Mouse (Mus musculus) ES-Bruce4 (cell line): ENCODE data around the gene L1cam. TPM values are rescaled to one million over a fixed set of nuclear protein-coding genes. Genes with fewer than 3 reads are reported as not detected.

Experiments
- H3K27ac ChIP-seq: 2 replicates; pipeline ENCODE4 v1.5.1; 2012; ENCODE audit warnings: low read length, inconsistent platforms; ENCODE audit not compliant: insufficient read depth
- H3K27me3 ChIP-seq: 2 replicates; pipeline ENCODE4 v1.6.1; 2012; ENCODE audit warnings: mild to moderate bottlenecking, low read length, inconsistent platforms; ENCODE audit not compliant: control insufficient read depth, poor library complexity, insufficient read depth, severe bottlenecking
- H3K36me3 ChIP-seq: 2 replicates; pipeline ENCODE4 v1.6.1; 2012; ENCODE audit warnings: inconsistent platforms, mild to moderate bottlenecking, low read length, moderate library complexity; ENCODE audit not compliant: control insufficient read depth, poor library complexity, insufficient read depth, severe bottlenecking
- H3K4me1 ChIP-seq: one replicate; pipeline ENCODE4 v1.8.1; 2011; ENCODE audit warnings: low read length; ENCODE audit not compliant: control insufficient read depth, insufficient read depth
- H3K4me3 ChIP-seq: 2 replicates; pipeline ENCODE4 v1.5.1; 2011; ENCODE audit warnings: low read depth, mild to moderate bottlenecking, low read length
- H3K9ac ChIP-seq: 2 replicates; pipeline ENCODE4 v1.6.1; 2012; ENCODE audit warnings: low read depth, mild to moderate bottlenecking, inconsistent platforms; ENCODE audit not compliant: poor library complexity, severe bottlenecking
- H3K9me3 ChIP-seq: replicated peaks from 2 replicates; pipeline ENCODE4 v1.6.1; 2012; ENCODE audit warnings: mild to moderate bottlenecking, low read length, inconsistent platforms; ENCODE audit not compliant: control insufficient read depth, poor library complexity, insufficient read depth, severe bottlenecking
- CTCF ChIP-seq: IDR thresholded peaks from one replicate; pipeline ENCODE4 v1.8.1; 2011; ENCODE audit warnings: low read depth, low read length
- EP300 ChIP-seq: IDR thresholded peaks from 2 replicates; pipeline ENCODE4 v1.6.1; 2011; ENCODE audit warnings: low read depth, low read length; ENCODE audit not compliant: insufficient read depth
- POLR2A ChIP-seq: IDR thresholded peaks from one replicate; pipeline ENCODE4 v1.8.1; 2011; ENCODE audit warnings: low read length; ENCODE audit not compliant: insufficient read depth
- polyA plus RNA-seq: library from polyadenylated mRNA; stranded (reverse); fragments of >200 nt; gene quantifications from 2 replicates; pipeline ENCODE4 v1.2.4, GENCODE M21; 2011; ENCODE audit warnings: low read depth; ENCODE audit not compliant: missing spikeins, insufficient read depth, insufficient read length

Gene L1cam
- polyA plus RNA-seq, 1 experiment = 3.4 TPM

GRCm38 (mm10) chrX:73871956-73872355 lies 23.9 kb downstream of the L1cam start:
- no peak overlapping the region for H3K4me3 ChIP-seq
- TF ChIP-seq EP300 = no peak
- TF ChIP-seq POLR2A = no peak
- no peak for TF ChIP-seq CTCF
- H3K9me3 ChIP-seq = no peaks in the 10 kb centered on the region
- H3K27ac ChIP-seq = no peak overlapping the region
- no peak overlapping the region for H3K9ac ChIP-seq
- no peaks in the 10 kb centered on the region for H3K27me3 ChIP-seq
- H3K36me3 ChIP-seq = no peaks in the 10 kb centered on the region
- H3K4me1 ChIP-seq = no peaks in the 10 kb centered on the region

GRCm38 (mm10) chrX:73871474-73871873 lies 24.4 kb downstream of the L1cam start:
- no peaks in the 10 kb centered on the region for H3K9me3 ChIP-seq
- H3K4me3 ChIP-seq = no peak overlapping the region
- H3K27ac ChIP-seq = no peak overlapping the region
- H3K27me3 ChIP-seq = no peaks in the 10 kb centered on the region
- TF ChIP-seq EP300 (no peak), POLR2A (no peak), CTCF (no peak)
- H3K4me1 ChIP-seq = no peaks in the 10 kb centered on the region
- no peak overlapping the region for H3K9ac ChIP-seq
- H3K36me3 ChIP-seq = no peaks in the 10 kb centered on the region

GRCm38 (mm10) chrX:73869334-73869733 lies 26.6 kb downstream of the L1cam start:
- H3K9ac ChIP-seq = no peak overlapping the region
- TF ChIP-seq EP300 (no peak), CTCF (no peak), POLR2A (no peak)
- no peak overlapping the region for H3K4me3 ChIP-seq
- no peak overlapping the region for H3K27ac ChIP-seq
- H3K4me1 ChIP-seq = no peaks in the 10 kb centered on the region
- no peaks in the 10 kb centered on the region for H3K27me3 ChIP-seq
- no peaks in the 10 kb centered on the region for H3K9me3 ChIP-seq
- no peaks in the 10 kb centered on the region for H3K36me3 ChIP-seq

DNA sequence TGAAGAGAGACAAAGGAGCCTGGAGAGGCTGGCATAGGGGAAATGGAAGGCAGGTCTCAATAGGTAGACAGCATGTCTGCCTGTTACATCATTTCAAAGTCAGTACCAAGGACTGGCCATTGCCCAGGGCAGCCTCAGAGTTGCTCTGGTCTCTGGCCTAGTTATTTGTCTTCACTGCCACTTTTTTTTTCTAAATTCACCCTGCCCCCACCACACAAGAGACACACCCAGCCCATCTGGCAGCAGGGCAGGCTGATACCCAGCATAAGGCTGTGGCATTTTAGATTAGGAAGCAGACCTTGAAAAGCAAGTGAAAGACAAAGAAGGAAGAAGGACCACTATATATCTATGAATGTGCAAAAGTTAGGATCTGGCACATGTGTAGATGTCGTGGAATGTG lies 28.1 kb downstream of the L1cam start:
- H3K27ac ChIP-seq = no peak overlapping the region
- H3K4me1 ChIP-seq = no peaks in the 10 kb centered on the region
- H3K4me3 ChIP-seq = no peak overlapping the region
- no peak overlapping the region for H3K9ac ChIP-seq
- TF ChIP-seq POLR2A = no peak
- no peak for TF ChIP-seq CTCF
- no peak for TF ChIP-seq EP300
- H3K27me3 ChIP-seq = no peaks in the 10 kb centered on the region
- no peaks in the 10 kb centered on the region for H3K36me3 ChIP-seq
- H3K9me3 ChIP-seq = no peaks in the 10 kb centered on the region

GRCm38 (mm10) chrX:73867256-73867655 lies 28.6 kb downstream of the L1cam start:
- Histone ChIP-seq H3K27ac (no peak overlapping the region), H3K9me3 (no peaks in the 10 kb centered on the region)
- TF ChIP-seq CTCF = no peak
- TF ChIP-seq EP300 = no peak
- no peak for TF ChIP-seq POLR2A

GRCm38 (mm10) chrX:73864692-73865091 lies 31.2 kb downstream of the L1cam start:
- no peak overlapping the region for H3K9ac ChIP-seq
- H3K36me3 ChIP-seq = no peaks in the 10 kb centered on the region
- H3K4me3 ChIP-seq = no peak overlapping the region
- H3K27ac ChIP-seq = no peak overlapping the region
- H3K9me3 ChIP-seq = no peaks in the 10 kb centered on the region
- H3K4me1 ChIP-seq = no peaks in the 10 kb centered on the region
- TF ChIP-seq CTCF = no peak
- H3K27me3 ChIP-seq = no peaks in the 10 kb centered on the region

More at GRCm38 (mm10) chrX:73867256-73867655, 28.6 kb downstream of the L1cam start:
- no peaks in the 10 kb centered on the region for H3K27me3 ChIP-seq
- H3K9ac ChIP-seq = no peak overlapping the region
- no peaks in the 10 kb centered on the region for H3K36me3 ChIP-seq
- no peaks in the 10 kb centered on the region for H3K4me1 ChIP-seq
- no peak overlapping the region for H3K4me3 ChIP-seq
